20 mouse cellular contexts compared by ENCODE assay signal in genomic region chr6:91056348-91056747, GRCm38 (mm10).
DNase-seq lines count a peak whose midpoint lies in the region.
"Had no signal": no experiment of that assay in that cellular context is flagged by ENCODE, and none has a peak within 500 bp of the region (broad histone marks: within the 10 kb centered on the region; RNA-seq: fewer than 3 reads in every experiment).

No protein-coding gene starts in this region.

- H3K4me1 ChIP-seq in forebrain, embryonic 10.5 days = no peaks in the 10 kb centered on the region
- no peaks in the 10 kb centered on the region for H3K4me1 ChIP-seq in hindbrain, embryonic 10.5 days (replicated peaks)
- H3K4me1 ChIP-seq: forebrain, embryonic 13.5 days had no signal

- H3K27ac ChIP-seq in forebrain, embryonic 10.5 days = no peak overlapping the region
- no peak overlapping the region for H3K27ac ChIP-seq in hindbrain, embryonic 10.5 days
- H3K27ac ChIP-seq: embryonic facial prominence, embryonic 13.5 days; forebrain, embryonic 13.5 days; heart, embryonic 10.5 days; hindbrain, embryonic 14.5 days had no signal

- H3K27me3 ChIP-seq in forebrain, embryonic 10.5 days (ENCODE audit: poor library complexity, severe bottlenecking) = no peaks in the 10 kb centered on the region
- H3K27me3 ChIP-seq in hindbrain, embryonic 10.5 days (ENCODE audit: insufficient read depth, poor library complexity, severe bottlenecking) = no peaks in the 10 kb centered on the region
- H3K27me3 ChIP-seq: embryonic facial prominence, embryonic 13.5 days; forebrain, embryonic 13.5 days had no signal

- H3K9me3 ChIP-seq in forebrain, embryonic 10.5 days = no peaks in the 10 kb centered on the region
- H3K9me3 ChIP-seq in hindbrain, embryonic 10.5 days = no peaks in the 10 kb centered on the region
- H3K9me3 ChIP-seq: embryonic facial prominence, embryonic 13.5 days; forebrain, embryonic 13.5 days; heart, embryonic 10.5 days had no signal

- no peak overlapping the region for H3K4me3 ChIP-seq in forebrain, embryonic 10.5 days
- no peak overlapping the region for H3K4me3 ChIP-seq in hindbrain, embryonic 10.5 days
- H3K4me3 ChIP-seq: embryonic facial prominence, embryonic 13.5 days; forebrain, embryonic 13.5 days; heart, embryonic 10.5 days had no signal

- H3K36me3 ChIP-seq in forebrain, embryonic 10.5 days (replicated peaks) = peaks cover 93% of the 10 kb centered on the region
- H3K36me3 ChIP-seq in hindbrain, embryonic 10.5 days = peaks cover 70% of the 10 kb centered on the region
- H3K36me3 ChIP-seq: embryonic facial prominence, embryonic 13.5 days had no signal

- DNase-seq in frontal cortex, adult 2 months (ENCODE audit: extremely low spot score in 1 of 2, low spot score in 1 of 2) = peak; percentile 49 to 67
- no peak for DNase-seq in frontal cortex, postnatal 14 days (ENCODE audit: low spot score in 2 of 2)
- DNase-seq in right cerebral cortex, adult 18-20 months = peak; percentile 66
- no peak for DNase-seq in right cerebral cortex, postnatal 4 days
- DNase-seq in left cerebral cortex, adult 9 months (ENCODE audit: low spot score in 2 of 2) = peak; percentile 42 to 53
- DNase-seq in telencephalon, adult 2 months (ENCODE audit: low read depth, low spot score) = peak; percentile 70
- no peak for DNase-seq in forebrain, embryonic 10.5 days (ENCODE audit: extremely low spot score, low spot score)
- DNase-seq in hindbrain, embryonic 10.5 days (ENCODE audit: low spot score) = no peak
- DNase-seq: adrenal gland, postnatal 10 days; cerebellum, adult 11-12 months; cerebellum, adult 9-10 months; cerebellum, postnatal 25 days; forebrain, postnatal 0 days; gastrocnemius, postnatal 10 days; heart, adult 18-20 months; heart, postnatal 10 days had no signal

Comparison
In these comparisons a context has a peak if more than half of its experiments do, and no peak if none do; other contexts are left out.
1. DNase-seq: peak in frontal cortex, adult 2 months (2 of 2), right cerebral cortex, adult 18-20 months (single experiment), left cerebral cortex, adult 9 months (2 of 2) and telencephalon, adult 2 months (single experiment); none in frontal cortex, postnatal 14 days (0 of 2), right cerebral cortex, postnatal 4 days (single experiment), forebrain, embryonic 10.5 days (single experiment) and hindbrain, embryonic 10.5 days (single experiment).